Mouse (Mus musculus) cerebellum, adult 11 months (tissue): ENCODE measurements around the gene Vmn2r87.
"Not testable (repeated sequence)": the region's sequence is repeated elsewhere in the genome, so short reads cannot be mapped to it uniquely, and the experiment has no call there.

Experiments
- DNase-seq: peaks from one replicate; pipeline ENCODE4 v3.0.0; 2022

The Vmn2r87 gene

DNA sequence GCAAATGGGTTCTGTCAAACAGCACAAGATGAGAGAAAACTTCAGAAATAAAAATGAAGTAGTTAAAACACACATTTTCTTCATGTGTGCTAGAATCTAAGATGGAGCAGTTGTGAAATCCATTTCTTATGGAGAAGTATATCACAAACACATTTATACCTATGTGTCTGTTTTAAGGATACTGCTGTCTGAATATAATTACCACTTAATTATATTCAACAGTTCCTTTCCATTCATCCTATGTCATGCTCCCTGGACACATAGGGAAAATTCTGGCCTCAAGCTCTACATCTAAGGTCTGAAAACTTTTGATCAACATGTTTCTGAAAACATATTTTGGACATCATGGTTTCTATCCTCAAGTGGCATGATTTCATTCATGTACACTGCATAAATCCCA lies at the start of gene Vmn2r87:
Gene Vmn2r87, minus strand, starts transcription at position 101 of the 400 bp plus-strand sequence.
- DNase-seq: no peak

GRCm38 (mm10) chr10:130544331-130544730 lies 47.1 kb upstream of the Vmn2r87 start:
- not testable (repeated sequence) for DNase-seq

DNA sequence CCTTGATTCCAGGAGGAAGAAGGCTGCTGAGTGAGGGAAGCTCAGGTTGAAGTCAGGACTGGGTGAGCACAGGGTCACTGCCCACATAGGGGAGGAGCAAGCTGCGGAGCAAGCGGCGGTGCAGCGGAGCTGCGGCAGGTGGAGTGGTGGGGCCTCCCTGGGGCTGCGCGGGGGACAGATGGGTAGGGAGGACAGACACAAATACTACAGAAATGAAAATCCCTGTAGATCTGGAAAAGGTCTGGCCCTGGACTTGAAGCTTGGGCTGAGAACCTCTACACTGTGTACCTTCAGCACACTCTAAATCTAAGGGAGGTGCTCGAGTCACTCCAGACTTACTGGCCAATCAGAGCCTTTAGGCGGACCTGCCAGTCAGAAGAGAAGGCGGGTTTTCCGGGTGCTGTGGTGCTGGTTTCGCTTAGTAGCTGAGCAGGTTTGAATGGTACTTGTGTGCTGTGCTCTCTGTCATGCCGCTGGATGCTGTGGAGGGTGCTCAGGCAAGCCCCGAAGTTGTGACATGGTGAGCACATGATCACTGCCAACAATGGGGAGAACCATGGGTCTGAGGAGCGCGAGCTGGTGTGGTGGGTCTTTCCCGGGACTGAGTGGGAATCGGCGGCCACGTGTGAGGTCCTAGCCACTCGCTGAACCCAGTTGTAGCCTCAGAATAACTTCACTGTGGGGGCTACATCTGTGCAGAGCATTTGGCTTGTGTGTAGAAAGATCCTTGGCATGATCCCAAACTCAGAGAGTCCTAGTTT lies 44.9 kb upstream of the Vmn2r87 start:
- peak; percentile 75 for DNase-seq

- no peak for DNase-seq
Observed at GRCm38 (mm10) chr10:130536101-130536500, 38.9 kb upstream of the Vmn2r87 start.

DNA sequence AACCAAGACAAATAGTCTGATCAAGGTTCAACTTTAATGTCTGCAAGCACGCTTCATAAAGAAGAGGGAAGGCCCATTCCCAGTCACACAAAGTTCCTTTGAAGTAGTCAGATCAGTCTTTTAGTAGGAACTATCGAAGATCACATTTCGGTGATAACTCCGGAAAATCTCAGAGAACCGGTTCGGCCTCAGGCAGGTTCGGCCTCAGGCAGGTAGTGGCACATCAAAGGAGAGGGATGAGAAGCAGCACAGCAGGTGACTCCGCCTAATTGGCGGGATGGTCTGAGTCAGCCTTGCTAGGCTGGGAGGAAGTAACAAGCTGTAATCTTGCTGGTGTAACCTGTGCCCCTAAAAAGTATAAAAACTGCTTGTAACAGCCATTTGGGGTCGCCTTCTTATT lies 30.7 kb upstream of the Vmn2r87 start:
- no peak for DNase-seq

DNA sequence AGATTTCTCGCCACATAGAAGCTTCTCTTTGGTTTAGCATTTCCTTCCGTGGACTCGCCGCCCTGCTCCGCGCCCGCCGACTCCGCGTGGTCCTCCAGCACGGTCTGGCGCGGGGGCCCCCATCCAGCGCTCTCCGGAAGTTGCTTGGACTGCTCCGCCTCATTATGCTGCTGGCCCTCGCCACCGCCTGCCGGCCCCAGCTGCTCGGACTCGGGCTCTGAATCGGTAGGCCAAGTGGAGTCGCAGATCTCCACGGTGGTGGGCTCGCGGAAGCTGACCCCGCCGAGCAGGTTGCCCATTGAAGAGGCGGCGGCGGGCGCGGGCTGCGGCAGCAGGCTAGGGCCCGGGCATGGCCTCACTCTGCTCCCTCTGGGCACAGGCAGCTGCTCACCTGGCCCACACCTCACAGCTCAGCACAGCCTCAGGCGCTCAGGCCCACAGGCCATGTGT lies 26.9 kb downstream of the Vmn2r87 start:
- DNase-seq: no peak

DNA sequence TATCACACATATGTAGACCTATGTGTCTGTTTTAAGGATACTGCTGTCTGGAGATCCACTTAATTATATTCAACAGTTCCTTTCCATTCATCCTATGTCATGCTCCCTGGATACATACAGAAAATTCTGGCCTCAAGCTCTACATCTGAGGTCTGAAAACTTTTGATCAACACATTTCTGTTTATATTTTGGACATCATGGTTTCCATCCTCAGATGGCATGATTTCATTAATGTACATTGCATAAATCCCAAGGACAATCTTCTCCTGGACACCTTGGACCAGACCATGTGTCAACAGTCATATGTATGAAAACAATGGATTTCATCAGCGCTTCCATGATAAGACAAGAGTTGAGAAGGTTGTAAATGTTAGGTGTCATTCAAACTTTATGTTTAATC lies 41.2 kb downstream of the Vmn2r87 start, which contains the start of gene Vmn2r86:
Gene Vmn2r86, minus strand, starts transcription at position 101 of the 400 bp plus-strand sequence.
- not testable (repeated sequence) for DNase-seq

- DNase-seq: no peak
Observed at GRCm38 (mm10) chr10:130444776-130445175, 52.4 kb downstream of the Vmn2r87 start.

- DNase-seq: not testable (repeated sequence)
Observed at GRCm38 (mm10) chr10:130434185-130434898, 62.9 kb downstream of the Vmn2r87 start.

GRCm38 (mm10) chr10:130429603-130430002 lies 67.6 kb downstream of the Vmn2r87 start, which contains the start of gene Vmn2r85:
Gene Vmn2r85 (minus strand): TSS chr10:130429703.
- not testable (repeated sequence) for DNase-seq

DNA sequence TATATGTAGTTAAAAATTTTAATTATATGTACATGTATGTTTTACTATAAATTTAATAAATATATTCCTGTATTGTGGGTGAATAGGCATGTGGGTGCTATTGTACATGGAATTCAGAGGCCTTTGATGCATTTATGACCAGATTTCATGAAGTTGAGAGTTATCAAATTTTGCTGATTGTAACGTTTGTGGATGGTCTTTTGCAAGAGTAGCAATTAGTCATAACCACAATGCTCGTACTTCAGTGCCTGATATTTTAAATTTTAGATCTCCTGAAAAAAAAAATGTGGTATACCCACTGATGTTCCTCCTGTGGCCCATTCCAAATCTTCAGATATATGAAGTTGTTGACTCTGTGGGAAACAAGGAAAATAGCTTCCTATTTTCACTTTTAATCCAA lies 74.8 kb downstream of the Vmn2r87 start:
- not testable (repeated sequence) for DNase-seq
